Mouse (Mus musculus): ENCODE results near the gene Fbxl18.

GRCm38 (mm10) chr5:142932084-142932685 lies 37.0 kb upstream of the Fbxl18 start:
- TF ChIP-seq TAL1 (IDR thresholded peaks at IDR 0.05; ENCODE audit: low read length) (peak; percentile 65), ZMIZ1 (IDR thresholded peaks at IDR 0.05; ENCODE audit: low read depth, low read length) (no peak), GATA1 (IDR thresholded peaks at IDR 0.05; ENCODE audit: low read depth, low read length) (no peak), MAX (IDR thresholded peaks at IDR 0.05; ENCODE audit: low read length) (no peak), CTCF (IDR thresholded peaks at IDR 0.05 in 2 of 3, conservative IDR thresholded peaks at IDR 0.05 in 1 of 3; ENCODE audit: control insufficient read depth in 1 of 3, insufficient read depth in 1 of 3, low read depth in 2 of 3, low read length in 3 of 3, poor library complexity in 1 of 3, severe bottlenecking in 1 of 3) (peak; percentile 69 to 78 (median 69)), POLR2A (IDR thresholded peaks at IDR 0.05; ENCODE audit: control insufficient read depth in 1 of 2, insufficient read depth in 1 of 2, low read depth in 1 of 2, low read length in 2 of 2, poor library complexity in 1 of 2) (no peak; a peak in 1 of 4 replicates), MYB (IDR thresholded peaks at IDR 0.05; ENCODE audit: low read depth, low read length) (no peak)
